Mouse (Mus musculus) embryo, embryonic 9.5 days (tissue): Measurements from ENCODE around the gene Plod2.

Experiments
- DNase-seq: peaks from one replicate; pipeline ENCODE4 v3.0.0-alpha.2; 2017; ENCODE audit errors: extremely low spot score

The Plod2 gene

DNA sequence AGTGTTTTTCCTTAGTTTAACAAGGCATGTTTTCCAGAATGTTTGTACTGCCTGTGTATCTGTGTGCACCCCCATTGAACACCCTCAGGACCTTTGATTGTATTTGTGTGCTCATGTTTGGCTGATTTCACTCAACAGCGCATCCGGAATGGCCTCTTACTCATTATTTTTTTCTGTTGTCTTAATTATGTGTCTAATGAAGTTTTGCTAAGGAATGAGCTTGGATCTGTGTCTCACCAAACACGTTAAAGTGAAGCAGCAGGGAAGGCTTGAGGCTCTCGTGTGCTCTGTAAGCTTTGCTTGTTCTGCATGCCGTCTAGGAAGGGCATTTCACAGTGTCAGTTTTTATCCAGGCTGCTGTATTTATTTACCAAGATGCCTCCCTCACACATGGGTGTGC lies 59.5 kb downstream of the Plod2 start:
- DNase-seq, result no peak

DNA sequence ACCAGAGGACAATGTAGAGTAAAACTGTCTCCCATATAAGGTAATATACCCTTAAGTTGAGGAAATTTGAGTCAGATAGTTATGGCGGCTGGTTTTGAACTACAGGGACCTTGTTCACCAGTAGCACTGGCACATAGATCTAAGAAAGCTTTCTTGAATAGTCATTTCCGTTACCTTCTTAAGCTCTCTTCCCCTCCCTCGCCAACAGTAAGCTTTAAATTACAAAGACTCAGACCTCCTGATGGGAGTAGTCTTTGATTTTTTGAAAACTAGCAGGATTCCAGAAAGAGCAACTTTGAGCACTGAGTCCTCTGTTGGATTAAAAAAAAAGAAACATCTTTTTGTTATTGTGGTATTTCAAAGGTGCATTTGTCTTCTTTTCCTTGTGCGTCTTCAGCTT lies 61.5 kb downstream of the Plod2 start:
- no peak for DNase-seq

GRCm38 (mm10) chr9:92610628-92611267 lies 68.7 kb downstream of the Plod2 start:
- peak; percentile 27 for DNase-seq

GRCm38 (mm10) chr9:92612641-92613040 lies 70.6 kb downstream of the Plod2 start:
- DNase-seq, result no peak

DNA sequence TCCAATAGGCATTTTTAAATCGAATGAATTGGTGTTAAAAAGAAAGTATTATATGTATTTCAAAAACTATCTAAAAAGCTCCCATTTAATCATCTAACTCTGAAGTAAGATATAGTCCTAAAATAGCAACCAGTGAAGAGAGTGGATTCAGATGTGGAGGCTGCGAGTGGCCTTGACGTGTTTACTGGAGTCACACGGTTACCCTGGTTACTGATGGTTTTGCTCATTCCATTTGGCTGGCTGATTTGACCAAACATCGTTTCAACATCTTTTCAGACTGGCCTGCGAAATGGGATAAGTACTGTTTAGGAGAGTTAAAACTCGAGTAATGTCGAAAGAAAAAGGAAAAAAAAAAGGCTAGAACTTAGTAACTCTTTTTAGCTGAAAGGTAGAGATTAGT lies 71.2 kb downstream of the Plod2 start:
- DNase-seq, result no peak

- no peak for DNase-seq
Observed at GRCm38 (mm10) chr9:92616418-92616817, 74.4 kb downstream of the Plod2 start.

DNA sequence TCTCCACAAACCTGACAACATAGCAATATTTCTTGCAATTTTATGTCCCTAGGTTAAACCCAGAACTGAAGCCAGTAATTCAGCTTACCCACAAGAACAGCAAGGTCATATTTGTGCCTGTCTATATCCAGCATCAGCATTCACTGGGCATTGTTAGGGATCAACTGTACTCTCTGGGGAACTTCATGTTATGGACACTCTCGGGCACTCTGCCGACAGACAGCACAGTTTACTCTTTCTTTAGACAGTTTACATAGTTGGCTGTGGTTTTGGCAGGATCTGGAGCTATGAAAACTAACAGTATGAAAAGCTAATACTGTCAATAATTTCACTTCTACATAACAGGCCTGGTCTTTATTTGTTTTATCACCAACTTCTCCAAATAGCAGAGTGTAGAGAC lies 75.4 kb downstream of the Plod2 start:
- no peak for DNase-seq

DNA sequence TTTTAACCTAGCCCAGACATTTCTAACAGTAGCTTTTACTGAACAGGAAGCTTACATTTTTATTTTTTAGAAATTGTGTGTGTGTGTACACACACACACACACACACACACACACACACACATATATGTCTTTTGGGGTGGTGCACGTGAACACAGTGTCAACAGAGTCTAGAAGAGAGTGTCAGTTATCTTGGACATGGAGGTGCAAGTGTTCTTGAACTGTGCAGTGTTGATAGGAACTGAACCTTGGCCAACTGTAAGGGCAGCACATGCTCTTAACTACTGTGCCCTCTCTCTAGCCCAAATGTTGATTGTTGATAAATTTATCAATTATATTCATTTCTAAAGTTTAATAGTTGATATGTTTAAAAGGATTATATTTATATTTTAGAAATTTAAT lies 78.1 kb downstream of the Plod2 start:
- DNase-seq, result no peak

GRCm38 (mm10) chr9:92621246-92621645 lies 79.2 kb downstream of the Plod2 start:
- DNase-seq, result no peak

DNA sequence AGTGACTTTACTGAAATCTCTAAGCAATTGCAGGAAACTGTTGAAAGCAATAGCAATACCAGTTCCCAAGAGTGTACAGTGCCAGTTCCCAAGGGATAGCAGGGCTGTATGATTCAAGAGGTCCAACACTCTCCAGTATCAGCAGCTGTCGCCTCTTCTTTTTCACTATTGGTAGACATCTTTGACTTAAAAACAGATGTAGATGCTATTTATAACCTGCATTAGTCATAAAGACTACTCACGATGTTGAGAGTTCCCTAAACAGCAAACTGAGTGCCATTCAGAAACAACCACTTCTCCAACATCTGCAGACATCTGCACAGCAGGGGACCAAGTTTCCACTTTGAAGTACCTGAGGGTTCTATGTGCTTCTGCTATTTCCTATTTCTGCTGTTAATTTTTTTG lies 79.9 kb downstream of the Plod2 start:
- DNase-seq, result no peak

DNA sequence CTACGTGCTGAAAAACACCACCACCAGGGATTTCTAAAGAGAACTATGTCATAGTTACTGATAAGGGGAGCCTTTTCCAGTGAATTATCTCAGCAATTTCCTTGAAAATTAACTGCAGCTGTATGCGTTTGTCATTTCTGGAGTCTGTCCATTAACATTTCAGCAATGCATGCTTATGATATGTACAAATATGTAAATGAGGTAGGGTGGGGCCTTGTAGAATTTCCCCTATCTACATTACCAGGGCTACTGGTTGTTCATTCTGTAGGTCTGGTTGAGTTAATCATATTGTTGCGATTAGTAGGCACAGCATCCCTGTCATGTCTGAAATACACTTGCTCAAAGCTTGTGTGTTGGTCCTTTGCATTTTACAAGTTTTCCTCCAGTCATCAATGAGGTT lies 92.8 kb downstream of the Plod2 start:
- no peak for DNase-seq

DNA sequence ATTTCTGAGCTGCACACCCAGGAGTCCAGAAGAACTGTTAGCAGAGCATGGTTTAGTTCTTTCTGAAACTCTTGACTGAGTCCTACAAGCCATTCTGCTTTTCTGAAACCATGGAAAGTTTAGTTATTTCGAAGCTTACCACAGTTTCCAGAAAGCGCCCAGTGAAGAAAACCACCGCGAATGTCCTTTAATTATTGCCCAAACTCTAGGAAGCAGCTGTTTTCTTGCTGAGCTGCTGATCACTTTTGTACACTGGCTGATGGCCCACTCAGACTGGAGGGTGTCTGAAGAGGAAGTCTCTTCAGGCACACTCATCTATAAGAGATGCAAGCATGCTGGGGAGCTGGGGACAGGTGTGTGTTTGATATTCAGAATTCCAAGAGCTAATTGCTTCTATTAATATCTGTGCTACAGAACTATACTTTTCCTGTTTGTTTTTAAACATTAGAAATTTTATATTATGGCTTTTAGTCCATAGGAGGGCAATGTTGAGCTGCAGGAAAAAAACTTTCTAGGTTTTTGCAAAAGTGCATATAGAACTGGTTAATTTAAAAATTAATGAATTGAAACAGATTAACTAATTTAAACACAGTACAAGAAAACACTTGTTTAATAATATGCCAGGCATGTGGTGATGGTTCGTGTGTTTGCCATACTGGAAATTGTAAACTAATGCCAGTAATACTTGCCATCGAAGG lies 97.3 kb downstream of the Plod2 start:
- no peak for DNase-seq

- DNase-seq, result no peak
Observed at GRCm38 (mm10) chr9:92641717-92642116, 99.7 kb downstream of the Plod2 start.
